Mouse (Mus musculus) c-Kit-positive CD71-positive TER-119-positive erythroid progenitor cells, embryonic 14.5 days (primary cell): ENCODE measurements around the gene Celf2.
"Not testable (repeated sequence)": the region's sequence is repeated elsewhere in the genome, so short reads cannot be mapped to it uniquely, and the experiment has no call there.

Experiments
- DNase-seq: peaks from one replicate; pipeline ENCODE4 v3.0.0-alpha.2; 2013; ENCODE audit warnings: low spot score

Celf2 gene

DNA sequence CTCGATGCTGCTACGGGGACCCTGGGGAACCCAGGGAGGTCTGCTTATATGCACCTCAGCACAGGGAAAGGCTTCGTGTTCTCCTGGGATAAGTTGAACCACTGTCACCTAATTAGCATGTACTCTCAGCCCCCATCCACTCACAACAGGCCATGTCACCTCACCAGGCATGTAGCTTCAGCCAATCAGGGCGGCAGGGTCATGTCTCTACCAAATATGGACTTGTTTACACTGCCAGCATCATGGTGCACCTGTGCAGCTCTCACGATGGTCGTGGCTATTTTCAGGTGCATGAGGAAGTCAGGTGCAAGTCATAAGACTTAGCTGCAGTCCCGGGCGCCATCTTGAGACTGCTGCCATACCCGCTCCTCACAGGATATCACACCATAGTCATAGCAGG lies at the start of gene Celf2:
Celf2 (minus strand) TSS at position 101 of the 400 bp plus-strand sequence.
- not testable (repeated sequence) for DNase-seq

- DNase-seq, result no peak
Measured at GRCm38 (mm10) chr2:7555144-7555892, 46.0 kb upstream of the Celf2 start.

- no peak for DNase-seq
Measured at GRCm38 (mm10) chr2:7554601-7555000, 45.2 kb upstream of the Celf2 start.

- DNase-seq, result no peak
Measured at GRCm38 (mm10) chr2:7552887-7553286, 43.5 kb upstream of the Celf2 start.

GRCm38 (mm10) chr2:7548886-7549285 lies 39.5 kb upstream of the Celf2 start:
- DNase-seq, result no peak

- DNase-seq, result no peak
Measured at GRCm38 (mm10) chr2:7534615-7535204, 25.3 kb upstream of the Celf2 start.

- DNase-seq, result no peak
Measured at GRCm38 (mm10) chr2:7534195-7534594, 24.8 kb upstream of the Celf2 start.

- no peak for DNase-seq
Measured at GRCm38 (mm10) chr2:7531185-7531960, 22.0 kb upstream of the Celf2 start.

GRCm38 (mm10) chr2:7530461-7531184 lies 21.3 kb upstream of the Celf2 start:
- no peak for DNase-seq

GRCm38 (mm10) chr2:7529637-7530036 lies 20.3 kb upstream of the Celf2 start:
- DNase-seq, result no peak

- no peak for DNase-seq
Measured at GRCm38 (mm10) chr2:7526696-7527095, 17.3 kb upstream of the Celf2 start.

- DNase-seq, result no peak
Measured at GRCm38 (mm10) chr2:7519473-7519872, 10.1 kb upstream of the Celf2 start.

DNA sequence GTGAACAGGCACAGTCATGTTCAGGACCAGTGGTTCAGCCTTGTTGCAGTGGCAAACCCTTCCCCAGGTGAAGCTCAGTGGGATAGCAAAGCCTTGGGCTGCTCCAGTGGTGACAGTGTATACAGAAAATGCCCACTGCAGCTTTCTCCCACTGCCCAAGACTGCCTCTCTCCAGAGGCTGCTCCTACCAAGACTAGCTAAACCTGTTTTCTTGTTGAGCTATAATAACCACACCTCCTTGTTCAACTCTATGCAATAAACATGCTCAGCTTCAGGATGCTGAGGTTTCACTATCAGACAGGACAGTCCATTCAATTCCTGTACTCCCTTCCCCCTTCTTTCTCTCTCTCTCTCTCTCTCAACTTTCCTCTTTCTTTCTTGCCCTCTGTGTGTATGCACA lies 15.9 kb downstream of the Celf2 start:
- DNase-seq, result no peak

- no peak for DNase-seq
Measured at GRCm38 (mm10) chr2:7484974-7485373, 24.4 kb downstream of the Celf2 start.

DNA sequence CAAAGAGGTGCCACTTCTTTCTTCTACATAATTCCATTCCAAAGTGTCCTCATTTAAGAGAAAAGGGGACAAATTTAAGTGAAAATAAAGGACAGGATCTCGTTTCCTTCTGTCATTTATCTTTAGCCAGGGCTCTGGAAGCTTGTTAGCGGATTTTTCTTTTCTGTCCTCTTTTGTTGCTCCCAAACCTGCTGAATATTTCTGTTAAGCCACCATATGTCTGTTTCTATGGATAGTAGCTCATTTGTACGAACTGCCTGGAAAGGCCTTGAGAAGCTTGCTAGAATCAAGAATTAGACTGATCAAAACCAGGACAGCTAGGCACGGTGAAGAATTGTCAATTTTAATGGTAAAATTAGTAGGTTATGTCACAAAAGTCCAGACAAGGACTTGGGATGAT lies 27.3 kb downstream of the Celf2 start:
- no peak for DNase-seq

- no peak for DNase-seq
Measured at GRCm38 (mm10) chr2:7460329-7461056, 48.9 kb downstream of the Celf2 start.

DNA sequence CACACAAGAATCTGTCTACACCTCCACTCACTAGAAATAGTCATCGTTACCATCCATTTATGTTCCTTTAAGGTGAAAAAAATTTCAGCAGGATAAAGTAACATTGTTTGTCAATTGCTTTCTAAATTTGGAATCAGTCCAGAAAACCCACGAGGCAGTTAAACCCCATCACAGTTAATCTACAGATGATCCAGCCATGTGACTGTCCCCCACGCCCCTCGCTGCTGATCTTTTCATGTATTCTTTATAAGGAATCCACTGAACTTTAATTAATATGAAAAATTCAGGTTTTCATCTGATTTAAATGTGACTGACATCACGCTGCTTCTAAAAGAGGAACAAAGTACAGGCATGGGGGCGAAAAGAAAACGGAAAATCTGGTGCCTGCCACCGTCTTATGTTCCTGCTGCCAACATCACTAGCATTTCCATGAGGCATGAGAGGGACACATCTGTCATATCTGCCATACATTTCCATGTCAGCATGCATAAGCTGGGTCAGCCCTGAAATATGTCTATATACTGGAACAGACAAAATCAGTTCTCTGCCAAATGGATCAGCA lies 70.6 kb downstream of the Celf2 start:
- DNase-seq, result no peak

DNA sequence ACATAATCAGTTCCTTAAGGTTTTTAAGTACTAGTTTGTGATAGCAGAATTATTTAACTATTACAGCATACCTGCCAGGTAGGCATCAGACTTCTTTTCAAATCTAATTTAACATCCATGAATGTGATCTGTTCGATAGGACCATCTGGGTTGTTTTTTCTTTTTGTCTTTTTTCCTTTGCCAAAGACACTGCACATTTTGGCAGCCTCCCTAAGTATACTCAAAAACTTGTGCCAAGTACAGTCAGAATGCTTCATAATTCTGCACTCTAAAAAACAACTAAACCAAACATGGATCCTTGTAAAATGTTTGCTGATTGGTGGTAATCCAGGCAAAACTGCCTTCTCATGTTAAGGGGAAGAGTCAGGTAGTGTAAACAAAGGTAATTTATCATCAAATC lies 82.9 kb downstream of the Celf2 start:
- no peak for DNase-seq

GRCm38 (mm10) chr2:7400530-7400929 lies 108.8 kb downstream of the Celf2 start:
- no peak for DNase-seq

DNA sequence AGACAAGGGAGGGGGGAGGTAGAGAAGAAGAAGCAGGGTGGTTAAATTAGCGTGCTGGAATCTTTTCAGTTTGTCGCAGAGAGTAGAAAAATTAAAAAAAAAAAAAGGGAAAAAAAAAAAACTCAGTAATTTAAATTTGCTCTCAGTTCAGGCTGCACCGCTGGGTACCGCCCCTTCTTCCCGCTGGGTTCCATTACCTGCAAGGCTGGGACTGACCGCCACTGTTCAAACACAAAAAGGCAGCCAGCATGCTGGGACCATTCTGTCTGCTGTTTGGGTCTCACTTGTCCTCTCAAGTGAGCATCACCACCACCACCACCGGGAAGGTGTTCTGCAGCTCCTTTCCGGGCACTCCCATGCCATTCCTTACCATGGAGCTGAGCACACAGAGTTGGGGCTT lies 113.4 kb downstream of the Celf2 start:
- DNase-seq, result no peak

DNA sequence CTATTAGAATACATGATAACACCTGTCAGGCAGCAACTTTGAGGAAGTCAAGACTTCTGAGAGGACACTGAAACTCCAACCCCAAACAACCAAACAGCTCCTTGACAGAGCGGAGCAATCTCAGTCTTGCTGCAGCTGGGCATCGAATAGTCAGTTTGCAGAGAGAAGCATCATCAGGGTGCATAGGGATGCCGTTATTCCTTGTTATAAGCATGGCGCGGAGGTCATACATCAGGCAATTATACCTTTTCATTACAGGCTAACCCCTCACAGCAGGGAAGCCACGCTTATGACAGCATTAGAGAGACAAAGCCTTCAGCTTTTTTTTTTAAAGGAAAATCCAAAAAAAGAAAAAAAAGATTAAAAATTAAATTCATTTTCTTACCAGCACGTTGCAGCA lies 113.9 kb downstream of the Celf2 start:
- DNase-seq, result no peak
